Mouse (Mus musculus) gastrocnemius, postnatal 10 days (tissue): ENCODE measurements around the gene Swsap1. TPM values are rescaled to one million over a fixed set of nuclear protein-coding genes. Genes with fewer than 3 reads are reported as not detected.

Experiments
- DNase-seq: peaks from one replicate; pipeline ENCODE4 v3.0.0; 2021; ENCODE audit warnings: mixed read lengths
- long read RNA-seq, 2 experiments: library from polyadenylated mRNA; stranded (forward); transcript quantifications; one replicate each; pipeline ENCODE4 v2.0.0; 2021
- total RNA-seq, 2 experiments: library from RNA; stranded (reverse); gene quantifications; 2 replicates each; pipeline ENCODE4 v1.2.3; 2021

Swsap1 gene
- total RNA-seq, result 1 to 10 TPM; 3.1 to 3.6 TPM
- long read RNA-seq, experiment 1, partial matches to known transcripts, result 0 of 3 reads
- long read RNA-seq, experiment 1, other reads (novel, unspliced or antisense), result 0 of 3 reads
- long read RNA-seq, experiment 2, transcript Swsap1-201 (2 exons, 1,838 nt), result major isoform, 9 of 9 reads
- long read RNA-seq, experiment 2, partial matches to known transcripts, result 0 of 9 reads
- long read RNA-seq, experiment 2, other reads (novel, unspliced or antisense), result 0 of 9 reads

- DNase-seq, result peak; percentile 95
Measured at GRCm38 (mm10) chr9:21955570-21956281, at the start of gene Swsap1. Swsap1 (plus strand) TSS chr9:21955755.

DNA sequence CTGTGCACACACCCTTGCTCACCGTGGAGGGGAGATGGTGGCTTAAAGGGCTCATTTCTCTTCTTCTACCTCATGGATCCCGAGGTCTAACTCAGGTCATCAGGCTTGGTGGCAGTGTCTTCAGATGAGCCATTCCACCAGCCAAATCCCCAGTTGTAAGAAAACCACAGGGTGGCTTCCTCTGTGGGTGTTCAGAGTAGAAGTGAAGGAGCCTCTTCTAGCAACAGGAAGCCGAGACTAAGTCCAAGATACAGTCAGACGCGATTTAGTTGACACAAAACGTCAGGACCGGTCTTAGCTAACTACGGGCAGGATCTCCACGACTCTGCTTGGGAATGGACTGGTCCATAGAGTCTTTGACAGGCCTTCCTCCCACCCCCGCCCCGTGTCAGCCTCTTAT, 47.3 kb upstream of the Swsap1 start:
- no peak for DNase-seq

DNA sequence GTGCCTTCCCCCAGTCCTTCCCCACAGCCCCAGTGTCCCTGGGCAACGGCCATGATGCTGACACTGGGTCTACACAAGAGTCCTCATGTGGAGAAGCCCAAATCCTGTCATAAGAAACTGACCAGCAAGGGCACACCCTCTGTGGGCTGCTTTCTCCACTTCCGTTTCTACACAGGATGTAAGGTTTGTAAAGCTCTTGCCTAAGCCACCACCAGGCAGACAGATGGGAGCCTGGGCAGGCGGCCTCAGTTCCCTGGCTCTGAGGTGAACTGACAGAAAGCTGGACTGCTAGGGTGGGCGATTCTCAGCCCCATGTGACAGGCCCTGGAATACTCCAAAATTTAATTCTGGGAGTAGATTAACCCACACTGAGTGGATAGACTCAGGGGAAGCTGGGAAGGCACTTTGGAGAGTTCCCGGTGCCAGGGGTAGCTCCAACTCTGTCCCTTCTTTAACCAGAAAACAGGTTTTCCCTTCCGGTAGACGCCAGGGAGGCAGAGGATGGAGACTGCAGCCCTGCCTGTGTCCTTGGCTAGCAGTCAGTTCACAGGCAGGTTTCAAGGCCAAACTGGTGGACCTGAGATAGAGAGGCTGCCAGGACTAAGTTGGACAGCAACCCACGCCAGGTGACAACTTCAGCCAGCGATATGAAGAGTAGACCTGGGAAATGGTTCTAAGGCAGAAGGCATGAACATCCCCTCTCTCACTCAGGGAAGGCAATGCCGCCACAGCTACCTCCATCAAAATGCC, 45.9 kb upstream of the Swsap1 start:
- DNase-seq, result no peak

DNA sequence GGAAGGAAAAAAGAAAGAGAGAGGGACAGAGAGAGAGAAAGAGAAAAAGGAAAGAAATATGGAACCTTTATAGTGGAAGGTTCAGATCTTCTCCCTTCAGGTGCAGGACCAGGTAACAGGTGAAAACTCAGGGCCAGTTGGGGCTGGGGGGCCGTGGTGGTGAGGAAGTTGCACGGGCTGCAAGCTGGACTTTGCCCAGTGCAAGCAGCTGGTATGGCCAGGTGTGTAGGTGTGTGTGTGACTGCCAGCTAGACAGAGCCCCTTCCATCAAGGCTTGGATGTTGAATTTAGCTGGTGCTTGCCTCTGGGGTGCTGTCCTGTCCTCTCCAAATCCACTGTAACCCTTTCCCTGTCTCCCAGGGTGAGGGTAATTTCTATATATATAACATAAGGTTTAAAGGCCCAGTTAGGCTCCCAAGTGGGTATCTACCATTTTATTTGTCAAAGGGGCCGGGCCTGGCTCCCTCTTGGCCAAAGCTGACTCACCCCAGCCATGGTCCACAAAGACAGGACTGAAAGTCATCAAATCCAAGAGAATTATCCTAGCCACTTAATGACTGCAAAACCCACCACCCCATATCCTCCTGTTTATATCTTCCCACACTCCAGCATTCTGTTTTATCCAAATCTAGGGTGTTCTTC, 38.6 kb upstream of the Swsap1 start:
- no peak for DNase-seq

GRCm38 (mm10) chr9:21917493-21918034, 38.0 kb upstream of the Swsap1 start:
- peak; percentile 36 for DNase-seq

- DNase-seq, result peak; percentile 92
Measured at GRCm38 (mm10) chr9:21918035-21918592, 37.4 kb upstream of the Swsap1 start, which contains the start of gene Rab3d. Rab3d (minus strand) TSS chr9:21918192.

GRCm38 (mm10) chr9:21918692-21919384, 36.7 kb upstream of the Swsap1 start:
- no peak for DNase-seq

GRCm38 (mm10) chr9:21923036-21923435, 32.5 kb upstream of the Swsap1 start:
- no peak for DNase-seq

GRCm38 (mm10) chr9:21923490-21924098, 32.0 kb upstream of the Swsap1 start:
- no peak for DNase-seq

DNA sequence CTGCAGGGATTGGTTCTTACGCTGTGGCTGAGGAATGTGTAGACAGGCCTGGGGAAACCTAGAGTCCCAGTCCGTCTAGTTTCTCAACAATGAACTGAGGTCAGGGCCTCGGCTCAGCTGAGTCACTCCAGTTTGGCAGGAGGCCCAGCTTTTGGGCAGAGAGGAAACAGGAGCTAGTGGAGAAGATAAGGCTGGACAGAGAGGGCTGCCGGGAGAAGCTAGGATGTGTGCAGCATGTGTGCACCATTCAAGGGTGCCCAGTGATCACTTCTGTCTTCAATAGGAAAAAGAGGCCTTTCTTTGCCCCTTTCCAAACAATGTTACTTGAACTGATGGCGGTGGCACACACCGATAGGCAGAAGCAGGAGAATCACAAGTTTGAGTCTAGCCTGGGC, 31.5 kb upstream of the Swsap1 start:
- peak; percentile 81 for DNase-seq

- DNase-seq, result no peak
Measured at GRCm38 (mm10) chr9:21925034-21925433, 30.5 kb upstream of the Swsap1 start.

- DNase-seq, result no peak
Measured at GRCm38 (mm10) chr9:21925506-21925905, 30.0 kb upstream of the Swsap1 start.

DNA sequence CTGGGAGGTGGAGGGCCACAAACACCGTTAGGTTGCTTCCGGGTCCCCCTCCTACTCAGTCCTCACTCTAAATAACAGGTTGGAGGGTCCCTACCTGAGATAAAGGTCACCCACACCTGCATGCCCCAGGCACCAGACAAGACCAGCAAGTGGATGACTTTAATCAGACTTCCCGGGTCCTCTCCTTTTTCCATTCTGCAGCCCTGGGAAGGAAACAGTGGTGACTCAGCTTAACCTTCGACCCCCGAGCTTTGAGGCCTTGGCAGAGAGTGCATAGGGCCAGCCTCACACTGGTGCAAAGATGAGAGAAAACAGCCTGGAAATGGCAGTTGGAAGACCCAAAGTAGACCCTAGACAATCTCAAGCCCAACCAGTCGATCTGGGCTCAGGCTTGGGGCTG, 29.4 kb upstream of the Swsap1 start:
- no peak for DNase-seq

GRCm38 (mm10) chr9:21926784-21927183, 28.8 kb upstream of the Swsap1 start:
- DNase-seq, result no peak

GRCm38 (mm10) chr9:21927208-21927753, 28.3 kb upstream of the Swsap1 start, which contains the start of the genes Ccdc159 and Tmem205:
Ccdc159 (plus strand) TSS chr9:21927471.
Tmem205 (minus strand) TSS chr9:21927556.
- DNase-seq, result peak; percentile 82

DNA sequence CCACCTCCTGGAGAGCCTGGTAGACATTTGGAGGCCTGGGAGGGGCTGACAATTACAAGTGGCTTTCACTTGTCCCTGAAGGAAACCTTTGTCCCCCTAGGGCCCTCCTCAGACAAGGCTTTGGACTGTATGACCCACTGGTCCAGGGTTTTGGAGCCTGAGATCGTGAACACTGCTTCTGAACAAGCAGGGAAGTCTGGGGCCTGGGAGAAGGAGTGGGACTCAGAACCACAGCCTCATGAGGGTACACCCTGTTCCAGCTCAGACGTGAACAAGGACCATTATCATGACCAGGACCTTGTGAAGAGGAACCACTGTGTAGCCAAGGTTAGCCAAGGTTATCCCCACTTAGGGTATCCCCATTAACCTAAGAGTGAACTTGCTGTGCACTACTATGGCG, 26.3 kb upstream of the Swsap1 start:
- DNase-seq, result no peak

GRCm38 (mm10) chr9:21932006-21932405, 23.5 kb upstream of the Swsap1 start:
- DNase-seq, result no peak

GRCm38 (mm10) chr9:21932445-21933137, 23.0 kb upstream of the Swsap1 start:
- DNase-seq, result no peak

DNA sequence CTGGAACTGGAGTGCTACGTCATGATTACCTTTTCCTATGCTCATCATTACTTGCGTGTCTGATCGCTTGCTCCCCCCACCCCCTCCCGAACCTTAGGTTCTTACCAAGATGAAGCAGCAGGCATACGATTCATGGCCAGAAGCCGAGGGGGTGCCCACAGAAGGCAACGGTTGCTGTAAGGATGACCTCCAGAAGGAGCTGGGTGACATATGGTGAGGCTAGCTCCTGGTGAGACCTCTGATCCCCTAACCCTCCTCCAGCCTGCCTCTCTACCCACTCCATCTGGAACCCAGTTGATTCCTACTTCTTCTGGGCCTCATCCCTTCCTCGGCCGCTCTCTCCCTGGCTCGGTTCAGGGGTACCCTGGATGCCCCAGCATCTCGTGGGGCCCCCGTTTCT, 21.5 kb upstream of the Swsap1 start:
- no peak for DNase-seq
